Mouse (Mus musculus): Measurements from ENCODE around the gene Zbtb20.

GRCm38 (mm10) chr16:43661576-43661975 is 785.9 kb downstream of the Zbtb20 start:
- TF ChIP-seq CTCF (IDR thresholded peaks at IDR 0.05; ENCODE audit: extremely low read depth, insufficient read length, insufficient replicate concordance, low read depth, low read length) = no peak
- TF ChIP-seq POLR2A (IDR thresholded peaks at IDR 0.05; ENCODE audit: low read depth, low read length) = no peak

Data from small intestine, adult 2 months (tissue).